ENCODE assay signal across 9 mouse cellular contexts in genomic region chr4:62964844-62965496, GRCm38 (mm10). TPM values are rescaled to one million over a fixed set of nuclear protein-coding genes. Genes with fewer than 3 reads are reported as not detected.
DNase-seq lines count a peak whose midpoint lies in the region; ATAC-seq lines count a peak whose summit lies in the region.
"Had no signal": no experiment of that assay in that cellular context is flagged by ENCODE, and none has a peak within 500 bp of the region (broad histone marks: within the 10 kb centered on the region; RNA-seq: fewer than 3 reads in every experiment).

No protein-coding gene starts in this region.

- H3K9ac ChIP-seq in heart, embryonic 13.5 days, result peak overlapping the region; percentile 98
- peak overlapping the region; percentile 99 for H3K9ac ChIP-seq in forebrain, embryonic 11.5 days (ENCODE audit: low read length)
- H3K9ac ChIP-seq in limb, embryonic 12.5 days (replicated peaks), result peak overlapping the region; percentile 98

- H3K4me2 ChIP-seq in heart, embryonic 13.5 days, result peak overlapping the region; percentile 78
- H3K4me2 ChIP-seq in forebrain, embryonic 11.5 days (ENCODE audit: low read depth, low read length, severe bottlenecking), result peak overlapping the region; percentile 74
- peak overlapping the region; percentile 64 for H3K4me2 ChIP-seq in limb, embryonic 12.5 days

- no peak for ATAC-seq in heart, embryonic 13.5 days (ENCODE audit: extremely low read depth, insufficient number of reproducible peaks, low FRiP score, low TSS enrichment)
- peak; percentile 69; the same call in 1 of the 2 replicates for ATAC-seq in forebrain, embryonic 11.5 days (replicated peaks; ENCODE audit: low FRiP score)
- no peak for ATAC-seq in limb, embryonic 12.5 days (ENCODE audit: insufficient number of reproducible peaks, insufficient read depth, low FRiP score, low TSS enrichment, low read depth)
- ATAC-seq: Patski had no signal

- H3K9me3 ChIP-seq in heart, embryonic 13.5 days, result no peaks in the 10 kb centered on the region
- H3K9me3 ChIP-seq in forebrain, embryonic 11.5 days (ENCODE audit: control insufficient read depth, low read length), result no peaks in the 10 kb centered on the region
- H3K9me3 ChIP-seq in limb, embryonic 12.5 days, result no peaks in the 10 kb centered on the region

- H3K27me3 ChIP-seq in heart, embryonic 13.5 days (replicated peaks), result no peaks in the 10 kb centered on the region
- H3K27me3 ChIP-seq in forebrain, embryonic 11.5 days (ENCODE audit: control insufficient read depth, insufficient read depth, low read length), result no peaks in the 10 kb centered on the region; the same call in 1 of the 2 replicates
- no peaks in the 10 kb centered on the region for H3K27me3 ChIP-seq in limb, embryonic 12.5 days
- H3K27me3 ChIP-seq: Patski had no signal

- peak overlapping the region; percentile 65; the same call in 1 of the 2 replicates for H3K27ac ChIP-seq in heart, embryonic 13.5 days (replicated peaks)
- peak overlapping the region; percentile 66; the same call in 1 of the 2 replicates for H3K27ac ChIP-seq in forebrain, embryonic 11.5 days (ENCODE audit: low read depth, low read length)
- H3K27ac ChIP-seq in limb, embryonic 12.5 days, result peak overlapping the region; percentile 91

- H3K4me1 ChIP-seq in heart, embryonic 13.5 days, result peaks cover 6% of the 10 kb centered on the region
- no peaks in the 10 kb centered on the region for H3K4me1 ChIP-seq in forebrain, embryonic 11.5 days (replicated peaks; ENCODE audit: control insufficient read depth, insufficient read depth, low read length)
- peaks cover 25% of the 10 kb centered on the region for H3K4me1 ChIP-seq in limb, embryonic 12.5 days (replicated peaks)

- H3K4me3 ChIP-seq in heart, embryonic 13.5 days, result peak overlapping the region; percentile 95
- H3K4me3 ChIP-seq in forebrain, embryonic 11.5 days (ENCODE audit: low read depth, low read length), result peak overlapping the region; percentile 96
- H3K4me3 ChIP-seq in limb, embryonic 12.5 days (replicated peaks), result peak overlapping the region; percentile 84

- intact Hi-C loops in heart, postnatal 25 days (cut with DNase I), result loop anchor here (5.0 to 10.0 kb wide), 3 partner anchors 73 to 180 kb away; no protein-coding TSS in a partner anchor

- 4% methylated on average over 32 of the region's 52 CpGs for WGBS in heart, embryonic 13.5 days
- WGBS in forebrain, embryonic 11.5 days, result 2% methylated on average over 38 of the region's 52 CpGs
- 2% methylated on average over 39 of the region's 52 CpGs for WGBS in limb, embryonic 12.5 days

- no peaks in the 10 kb centered on the region for H3K36me3 ChIP-seq in heart, embryonic 13.5 days
- no peaks in the 10 kb centered on the region for H3K36me3 ChIP-seq in forebrain, embryonic 11.5 days (ENCODE audit: control insufficient read depth, insufficient read depth, low read length)
- H3K36me3 ChIP-seq in limb, embryonic 12.5 days, result no peaks in the 10 kb centered on the region

- DNase-seq in heart, postnatal 25 days (ENCODE audit: low spot score), result no peak
- DNase-seq in Muller cell, postnatal 12 days (ENCODE audit: inconsistent ontology term), result peak; percentile 33
- DNase-seq in forebrain, embryonic 11.5 days (ENCODE audit: low spot score), result peak; percentile 68
- peak; percentile 40 for DNase-seq in retina, embryonic 14.5 days (ENCODE audit: low spot score)
- DNase-seq in ovary, postnatal 10 days (ENCODE audit: low spot score), result no peak
- no peak for DNase-seq in urinary bladder, postnatal 10 days (ENCODE audit: low spot score)

RNA-seq across cellular contexts. Expression of gene Zfp618, which starts 0.4 kb away (rescaled TPM):
- 11.3 and 11.8 TPM in 2 replicates for polyA plus RNA-seq in heart, embryonic 13.5 days (2015; fragmentation: Nextera tagmentation; extraction: Ambion mirVana)
- total RNA-seq in heart, postnatal 25 days (2021), result under 1 TPM; 0.36 to 0.48 TPM
- 27.7 and 33.5 TPM in 2 replicates for polyA plus RNA-seq in forebrain, embryonic 11.5 days (2014; fragmentation: Nextera tagmentation; extraction: Ambion mirVana)
- polyA plus RNA-seq in limb, embryonic 12.5 days (2016; fragmentation: Nextera tagmentation; extraction: Ambion mirVana), result 46.1 and 47.5 TPM in 2 replicates

Comparison
In these comparisons a context has a peak if more than half of its experiments do, and no peak if none do; other contexts are left out.
1. DNase-seq: peak in Muller cell, postnatal 12 days (single experiment), forebrain, embryonic 11.5 days (single experiment) and retina, embryonic 14.5 days (single experiment); none in heart, postnatal 25 days (single experiment), ovary, postnatal 10 days (single experiment) and urinary bladder, postnatal 10 days (single experiment).
2. Peak in every context shown above with its lines, with median percentiles within 50 percentile points of each other: H3K27ac ChIP-seq, H3K4me2 ChIP-seq, H3K4me3 ChIP-seq and H3K9ac ChIP-seq.